Mouse (Mus musculus): ENCODE measurements at regions not wholly inside any gene's neighbourhood (a gene's known extent, or its start where the extent isn't known, plus 50 kb on each side); places are given as distances from the start of the nearest gene placed in this dataset.
A peak's percentile ranks its signal among the peaks of the same experiment; 100 is the strongest.

DNA sequence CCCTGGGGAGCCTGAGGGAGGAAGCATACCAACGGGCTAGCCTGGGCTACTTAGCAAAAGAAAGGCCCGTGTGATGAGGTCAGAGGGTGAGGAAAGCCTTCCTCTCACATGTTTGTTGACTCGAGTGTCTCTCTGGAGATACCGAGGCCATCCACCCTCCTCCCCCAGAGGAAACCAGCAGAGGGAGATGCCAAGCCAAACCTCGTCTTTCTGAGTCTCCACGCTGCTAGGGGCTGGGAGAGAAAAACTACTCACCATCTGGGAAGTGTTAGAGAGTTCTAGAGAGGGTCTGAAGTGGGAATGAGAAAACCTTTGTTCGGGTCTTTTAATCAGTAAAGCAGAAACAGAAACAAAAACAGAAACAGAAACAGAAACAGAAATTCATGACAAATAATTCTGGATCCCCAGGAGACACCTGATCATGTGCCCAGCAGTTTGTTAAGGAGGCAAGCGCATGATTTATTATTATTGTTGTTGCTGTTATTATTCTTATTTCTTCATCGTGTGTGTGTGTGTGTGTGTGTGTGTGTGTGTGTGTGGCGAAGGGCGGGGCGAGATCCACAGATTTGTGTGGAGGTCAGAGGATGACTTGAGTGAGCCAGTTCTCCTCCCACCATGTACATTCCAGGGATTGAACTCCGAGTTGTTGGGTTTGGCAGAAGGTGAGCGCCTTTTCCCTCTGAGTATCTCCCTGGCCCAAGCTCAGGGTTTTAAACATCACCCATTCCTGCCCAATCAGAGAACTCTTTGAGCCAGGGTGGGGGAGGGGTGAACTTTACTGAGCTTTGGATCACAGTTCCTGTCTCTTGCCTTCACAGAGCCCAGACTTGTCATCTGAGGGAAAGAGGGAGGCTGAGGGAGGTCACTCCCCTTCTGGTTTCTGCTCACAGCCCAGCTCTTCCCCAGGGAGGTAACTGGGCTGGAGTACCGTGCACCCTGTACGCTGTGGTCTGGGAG lies 104.2 kb downstream of the Zfp36l2 start:
- Histone ChIP-seq H3K4me3 (ENCODE audit: low read depth, low read length) (no peak overlapping the region), H3K4me2 (ENCODE audit: low read depth) (no peak overlapping the region), H3K9ac (no peak overlapping the region), H3K36me3 (ENCODE audit: insufficient read depth) (no peaks in the 10 kb centered on the region), H3K9me3 (ENCODE audit: low read length) (no peaks in the 10 kb centered on the region), H3K27me3 (ENCODE audit: insufficient read depth, low read length) (no peaks in the 10 kb centered on the region), H3K4me1 (ENCODE audit: insufficient read depth) (0 out of 2 replicates have a peak, but pooled peaks cover 2% of the 10 kb centered on the region), H3K27ac (ENCODE audit: low read depth, low read length) (no peak overlapping the region)
- TF ChIP-seq CTCF (IDR thresholded peaks at IDR 0.05; ENCODE audit: low read depth): no peak
- DNase-seq (no peak), ATAC-seq (no peak)
- WGBS: 70% methylated on average over 16 of the region's 16 CpGs

DNA sequence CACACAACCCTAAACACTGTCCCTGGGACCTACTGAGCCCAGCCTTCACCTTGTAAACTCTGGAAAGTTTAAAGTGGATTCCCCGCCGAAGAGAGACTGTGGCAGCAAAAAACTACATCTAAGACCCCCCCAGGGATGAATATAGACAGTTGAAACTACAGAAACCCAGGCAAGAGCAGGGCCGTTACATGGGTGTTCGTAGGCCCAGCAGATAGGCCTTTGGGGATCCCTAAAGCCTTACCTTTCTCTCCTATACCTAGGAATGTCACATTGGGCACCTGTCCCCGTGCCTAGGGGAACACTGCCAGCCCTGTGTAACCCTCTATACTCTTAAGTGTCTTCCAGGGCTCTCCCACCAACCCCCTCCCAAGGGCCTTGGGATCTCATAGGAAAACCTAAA lies 105.2 kb downstream of the Zfp36l2 start:
- no peak for DNase-seq
- TF ChIP-seq CTCF (IDR thresholded peaks at IDR 0.05; ENCODE audit: low read depth): no peak
- Histone ChIP-seq H3K27me3 (ENCODE audit: insufficient read depth, low read length) (no peaks in the 10 kb centered on the region), H3K4me1 (ENCODE audit: insufficient read depth) (0 out of 2 replicates have a peak, but pooled peaks cover 2% of the 10 kb centered on the region), H3K36me3 (ENCODE audit: insufficient read depth) (no peaks in the 10 kb centered on the region), H3K27ac (ENCODE audit: low read depth, low read length) (peak overlapping the region; percentile 68), H3K9me3 (ENCODE audit: low read length) (no peaks in the 10 kb centered on the region), H3K9ac (no peak overlapping the region), H3K4me2 (ENCODE audit: low read depth) (no peak overlapping the region), H3K4me3 (ENCODE audit: low read depth, low read length) (no peak overlapping the region)
- WGBS: 96% methylated on average over 5 of the region's 5 CpGs
- ATAC-seq: no peak

DNA sequence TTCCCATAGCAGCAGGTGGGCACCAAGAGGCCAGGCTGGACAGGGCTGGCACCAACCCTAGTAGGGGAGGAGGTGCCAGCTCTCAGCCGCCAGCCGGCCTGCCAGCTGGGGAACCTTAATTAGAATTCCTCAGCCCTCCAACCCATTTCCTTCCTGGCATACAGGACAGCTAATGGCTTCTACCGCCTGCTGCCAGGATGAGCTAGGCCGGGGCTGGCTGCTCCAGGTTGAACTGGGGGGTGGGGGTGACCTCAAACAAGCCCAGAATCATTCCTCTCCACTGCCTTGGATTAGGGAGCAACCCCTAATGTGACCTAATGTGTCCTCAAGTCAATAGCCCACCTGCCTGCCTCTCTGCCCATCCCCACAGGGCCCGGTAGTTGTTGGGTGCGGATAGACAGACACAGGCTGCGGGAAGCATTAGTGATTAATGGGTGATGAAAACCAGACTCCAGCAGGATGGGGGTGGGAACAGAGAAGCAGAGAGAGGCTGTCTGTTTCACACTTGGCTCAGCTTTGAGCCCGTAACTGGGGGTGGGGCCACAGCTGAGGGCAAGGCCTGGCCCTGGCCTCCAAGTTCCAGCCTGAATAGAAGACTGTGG lies 105.9 kb downstream of the Zfp36l2 start:
- WGBS: 26% methylated on average over 8 of the region's 8 CpGs

DNA sequence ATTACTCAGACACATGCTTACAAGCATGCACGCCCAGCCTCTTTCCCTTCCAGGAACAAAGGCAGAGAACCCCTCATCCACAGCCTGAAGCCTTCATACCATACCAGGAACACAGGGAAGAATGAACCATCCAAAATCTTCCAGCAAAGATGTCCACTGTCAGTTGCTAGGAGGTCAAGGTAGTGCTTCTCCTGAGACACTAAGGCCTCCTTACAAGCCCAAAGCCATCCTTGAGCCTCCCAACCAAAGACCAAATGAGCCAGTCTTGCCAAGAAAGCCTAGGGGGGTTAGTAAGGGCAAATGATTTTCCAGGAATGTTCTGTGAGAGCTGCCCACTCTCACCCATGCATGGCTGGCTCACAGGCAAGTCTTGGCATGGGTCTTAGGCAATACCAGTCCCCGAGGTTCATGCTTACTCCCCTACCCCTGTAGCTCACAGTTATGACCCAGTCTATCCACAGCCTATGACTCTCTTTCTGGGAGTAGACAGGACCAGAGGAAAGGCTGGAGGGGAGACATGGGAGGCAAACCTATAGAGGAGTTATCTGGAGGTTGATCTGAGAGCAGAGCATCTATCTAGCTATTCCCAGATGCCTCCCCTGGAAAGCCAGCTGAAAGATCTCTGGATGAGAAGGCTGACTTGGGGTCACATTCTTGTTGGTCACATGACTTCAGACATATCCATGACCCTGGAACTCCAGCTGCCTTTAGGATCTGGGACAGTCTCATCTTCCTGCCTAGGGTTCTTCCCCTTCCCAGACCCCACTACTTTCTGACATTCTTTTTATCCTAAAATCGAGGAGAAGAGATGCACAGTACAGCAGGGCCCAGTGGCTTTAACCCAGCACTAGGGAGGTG lies 112.4 kb downstream of the Zfp36l2 start:
- no peak overlapping the region for H3K9ac ChIP-seq
- 68% methylated on average over 3 of the region's 3 CpGs for WGBS
- TF ChIP-seq CTCF (IDR thresholded peaks at IDR 0.05; ENCODE audit: low read depth): no peak
- no peaks in the 10 kb centered on the region for H3K9me3 ChIP-seq (ENCODE audit: low read length)
- ATAC-seq (no peak), DNase-seq (no peak)
- no peak overlapping the region for H3K4me3 ChIP-seq (ENCODE audit: low read depth, low read length)
- no peaks in the 10 kb centered on the region for H3K4me1 ChIP-seq (ENCODE audit: insufficient read depth)
- H3K36me3 ChIP-seq (ENCODE audit: insufficient read depth): no peaks in the 10 kb centered on the region
- no peak overlapping the region for H3K4me2 ChIP-seq (ENCODE audit: low read depth)
- H3K27me3 ChIP-seq (ENCODE audit: insufficient read depth, low read length): no peaks in the 10 kb centered on the region
- H3K27ac ChIP-seq (ENCODE audit: low read depth, low read length): no peak overlapping the region

More for the DNA sequence above, 105.9 kb downstream of the Zfp36l2 start:
- no peak overlapping the region for H3K9ac ChIP-seq
- DNase-seq (peak; percentile 80), ATAC-seq (peak; percentile 92)
- peak overlapping the region; percentile 68 for H3K27ac ChIP-seq (ENCODE audit: low read depth, low read length)
- 0 out of 2 replicates have a peak, but pooled peaks cover 2% of the 10 kb centered on the region for H3K4me1 ChIP-seq (ENCODE audit: insufficient read depth)
- H3K4me2 ChIP-seq (ENCODE audit: low read depth): no peak overlapping the region
- no peak overlapping the region for H3K4me3 ChIP-seq (ENCODE audit: low read depth, low read length)
- no peaks in the 10 kb centered on the region for H3K27me3 ChIP-seq (ENCODE audit: insufficient read depth, low read length)
- no peaks in the 10 kb centered on the region for H3K36me3 ChIP-seq (ENCODE audit: insufficient read depth)
- H3K9me3 ChIP-seq (ENCODE audit: low read length): no peaks in the 10 kb centered on the region
- no peak for TF ChIP-seq CTCF (IDR thresholded peaks at IDR 0.05; ENCODE audit: low read depth)

DNA sequence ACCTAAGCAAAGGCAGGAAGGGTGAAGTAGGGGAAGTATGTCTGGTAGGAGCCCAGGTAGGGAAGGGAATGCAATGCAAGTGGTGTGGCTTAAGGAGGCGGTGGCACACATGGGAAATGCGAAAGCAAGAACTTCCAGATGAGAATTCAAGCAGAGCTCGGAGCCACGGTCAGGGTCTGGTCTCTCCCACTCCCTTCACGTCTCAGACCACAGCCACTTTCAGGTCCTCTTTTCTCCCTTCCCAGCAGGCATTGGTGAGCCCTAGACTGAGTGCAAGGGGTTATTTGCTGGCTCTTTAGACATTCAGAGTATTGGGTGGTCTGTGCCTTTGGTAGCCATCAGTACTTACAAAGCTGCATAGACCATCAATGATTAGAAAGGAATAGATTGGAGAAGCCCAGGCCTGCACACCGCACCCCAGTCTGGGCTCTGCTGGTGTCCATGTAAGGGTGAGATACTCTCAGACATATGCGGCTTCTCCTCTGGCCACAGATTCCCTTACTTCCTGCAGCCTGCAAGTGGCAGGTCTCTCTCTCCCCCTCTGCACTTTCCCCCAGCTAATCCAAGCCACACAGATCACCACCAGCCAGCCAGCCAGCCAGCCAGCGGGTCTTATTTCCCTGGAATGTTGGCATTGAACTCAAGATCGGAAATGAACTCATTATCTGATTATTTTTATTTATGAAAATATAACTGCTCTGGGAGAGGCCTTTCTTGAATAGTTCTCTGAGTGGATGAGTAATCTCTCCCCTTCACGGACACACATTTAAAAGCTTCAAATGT lies 113.6 kb downstream of the Zfp36l2 start:
- no peak overlapping the region for H3K27ac ChIP-seq (ENCODE audit: low read depth, low read length)
- H3K27me3 ChIP-seq (ENCODE audit: insufficient read depth, low read length): no peaks in the 10 kb centered on the region
- no peak overlapping the region for H3K4me2 ChIP-seq (ENCODE audit: low read depth)
- no peaks in the 10 kb centered on the region for H3K4me1 ChIP-seq (ENCODE audit: insufficient read depth)
- TF ChIP-seq CTCF (IDR thresholded peaks at IDR 0.05; ENCODE audit: low read depth): no peak
- H3K9ac ChIP-seq: no peak overlapping the region
- H3K4me3 ChIP-seq (ENCODE audit: low read depth, low read length): no peak overlapping the region
- no peak for ATAC-seq
- no peaks in the 10 kb centered on the region for H3K36me3 ChIP-seq (ENCODE audit: insufficient read depth)
- WGBS: 73% methylated on average over 10 of the region's 10 CpGs
- H3K9me3 ChIP-seq (ENCODE audit: low read length): no peaks in the 10 kb centered on the region
- DNase-seq: no peak

DNA sequence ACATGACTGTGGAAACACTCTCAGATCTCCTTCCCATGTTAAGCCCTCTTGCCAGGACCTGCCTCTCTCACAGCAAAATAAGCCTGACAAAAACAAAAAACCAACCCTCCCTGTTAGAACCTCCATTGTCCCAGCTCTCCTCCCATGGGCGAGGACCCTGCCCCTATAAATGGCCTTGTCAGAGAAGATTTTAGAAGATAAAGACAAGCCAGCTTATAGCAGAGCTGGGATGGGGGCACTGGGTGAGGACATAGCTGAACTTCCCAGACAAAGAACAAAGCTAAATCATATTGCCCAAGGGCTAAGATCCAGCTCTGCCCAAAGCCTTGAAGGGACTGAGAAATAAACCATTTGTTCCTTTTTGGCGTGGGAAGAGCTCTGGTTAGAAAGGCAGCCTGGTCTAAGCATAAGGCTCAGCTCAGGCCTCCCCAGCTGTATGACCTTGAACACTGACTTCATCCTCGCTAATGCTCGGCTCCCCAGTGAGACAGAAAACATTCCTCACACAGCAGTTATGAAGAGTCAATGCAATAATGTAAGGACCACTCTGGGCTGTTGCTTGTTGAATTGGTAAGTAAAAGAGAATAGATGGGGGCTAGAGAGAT lies 115.2 kb downstream of the Zfp36l2 start:
- 39% methylated on average over 4 of the region's 4 CpGs for WGBS

More for the DNA sequence above, 115.2 kb downstream of the Zfp36l2 start:
- Histone ChIP-seq H3K4me1 (ENCODE audit: insufficient read depth) (no peaks in the 10 kb centered on the region), H3K27ac (ENCODE audit: low read depth, low read length) (no peak overlapping the region), H3K9ac (no peak overlapping the region), H3K36me3 (ENCODE audit: insufficient read depth) (no peaks in the 10 kb centered on the region), H3K27me3 (ENCODE audit: insufficient read depth, low read length) (no peaks in the 10 kb centered on the region), H3K9me3 (ENCODE audit: low read length) (no peaks in the 10 kb centered on the region), H3K4me3 (ENCODE audit: low read depth, low read length) (no peak overlapping the region), H3K4me2 (ENCODE audit: low read depth) (no peak overlapping the region)
- no peak for TF ChIP-seq CTCF (IDR thresholded peaks at IDR 0.05; ENCODE audit: low read depth)
- ATAC-seq (no peak), DNase-seq (no peak)

All from forebrain, postnatal 0 days (tissue).